Mouse (Mus musculus) kidney, postnatal 36 days (tissue): ENCODE data around the gene Rgs16.

ENCODE experiments used
- DNase-seq, 2 experiments: peaks; one replicate each; pipeline ENCODE4 v3.0.0; 2021 to 2022; ENCODE audit warnings: mixed read lengths in 2 of 2

The Rgs16 gene

DNA sequence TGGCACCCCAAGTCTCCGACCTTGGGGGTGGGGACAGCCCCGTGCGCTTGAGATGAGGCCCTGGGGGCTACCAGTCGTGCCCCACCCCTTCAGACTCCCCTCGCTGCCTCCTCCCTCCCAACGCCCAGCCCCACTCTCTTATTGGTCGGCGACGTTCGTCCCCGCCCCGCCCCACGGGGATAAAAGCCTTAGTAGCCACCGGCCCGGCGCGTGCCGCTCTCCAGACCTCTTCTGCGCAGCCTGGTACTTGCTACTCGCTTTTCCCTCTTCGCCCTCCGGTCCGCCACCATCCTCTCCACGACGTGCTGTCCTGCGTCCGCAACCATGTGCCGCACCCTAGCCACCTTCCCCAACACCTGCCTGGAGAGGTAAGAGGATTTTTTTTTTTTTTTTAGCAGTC, at the start of gene Rgs16:
Gene Rgs16, plus strand, starts transcription at position 205 of the 400 bp plus-strand sequence.
- DNase-seq: peak; percentile 79 to 85

GRCm38 (mm10) chr1:153692526-153692925, 47.6 kb upstream of the Rgs16 start:
- DNase-seq: no peak

- no peak for DNase-seq
Observed at GRCm38 (mm10) chr1:153694372-153695120, 45.6 kb upstream of the Rgs16 start.

- no peak for DNase-seq
Observed at GRCm38 (mm10) chr1:153695398-153695797, 44.8 kb upstream of the Rgs16 start.

DNA sequence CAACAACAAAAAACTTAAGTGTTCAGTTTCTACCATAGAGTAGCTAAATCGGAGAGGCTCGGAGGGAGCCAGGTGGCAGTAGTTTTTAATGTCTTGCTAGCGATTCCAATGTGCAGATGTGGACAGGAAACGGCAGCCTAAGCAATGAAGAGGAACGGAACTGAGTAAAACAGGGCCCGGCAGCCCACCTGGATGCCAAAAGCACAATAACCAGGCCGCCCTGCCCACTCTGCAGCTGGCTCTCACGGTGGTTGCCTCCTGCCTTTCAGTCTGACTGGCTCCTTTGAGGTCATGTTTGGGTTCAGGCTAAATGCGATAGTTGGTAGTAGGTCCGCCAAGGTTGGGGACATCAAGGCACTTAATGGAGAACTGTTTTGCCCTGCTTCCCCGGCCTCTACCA, 44.1 kb upstream of the Rgs16 start:
- no peak for DNase-seq

GRCm38 (mm10) chr1:153696541-153696940, 43.6 kb upstream of the Rgs16 start:
- DNase-seq: no peak

DNA sequence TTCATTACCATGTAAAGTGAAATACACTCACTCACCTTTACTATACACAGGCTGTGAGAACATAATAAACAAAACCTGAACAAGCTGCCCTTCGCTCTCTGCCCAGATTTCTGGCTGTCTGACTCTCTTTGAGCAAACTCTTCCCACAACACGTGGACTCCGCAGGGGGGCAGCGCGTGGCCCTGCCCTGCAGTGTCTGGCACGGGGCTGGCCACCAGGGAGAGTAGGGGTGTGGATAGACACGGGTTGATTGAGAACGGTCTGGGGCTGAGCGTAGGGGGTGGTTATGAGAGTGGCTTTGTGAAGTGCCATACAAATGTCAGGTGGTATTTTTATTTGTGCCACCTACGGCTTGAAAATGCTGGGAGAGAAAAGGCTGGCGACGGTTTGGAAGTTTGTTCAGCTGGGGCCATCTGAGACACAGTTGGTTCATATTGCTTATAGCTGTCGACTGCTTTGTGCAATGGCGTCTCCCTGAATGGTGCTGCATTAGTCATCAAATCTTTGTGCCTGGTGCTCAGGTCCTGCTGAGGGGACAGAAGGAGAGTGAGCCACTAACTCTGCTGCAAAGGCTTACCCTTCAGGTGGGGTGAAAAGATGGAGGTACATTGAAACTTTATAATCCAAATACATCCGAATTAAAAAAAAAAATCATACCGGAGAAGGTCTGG, 42.4 kb upstream of the Rgs16 start:
- DNase-seq: peak in 1 of 2 experiments; percentile 12

GRCm38 (mm10) chr1:153698311-153699084, 41.7 kb upstream of the Rgs16 start:
- peak in 1 of 2 experiments; percentile 9 for DNase-seq

- DNase-seq: no peak
Observed at GRCm38 (mm10) chr1:153700448-153701063, 39.6 kb upstream of the Rgs16 start.

- DNase-seq: no peak
Observed at GRCm38 (mm10) chr1:153701461-153701860, 38.7 kb upstream of the Rgs16 start.

GRCm38 (mm10) chr1:153702166-153702852, 37.8 kb upstream of the Rgs16 start:
- no peak for DNase-seq

GRCm38 (mm10) chr1:153702853-153703410, 37.2 kb upstream of the Rgs16 start:
- no peak for DNase-seq

DNA sequence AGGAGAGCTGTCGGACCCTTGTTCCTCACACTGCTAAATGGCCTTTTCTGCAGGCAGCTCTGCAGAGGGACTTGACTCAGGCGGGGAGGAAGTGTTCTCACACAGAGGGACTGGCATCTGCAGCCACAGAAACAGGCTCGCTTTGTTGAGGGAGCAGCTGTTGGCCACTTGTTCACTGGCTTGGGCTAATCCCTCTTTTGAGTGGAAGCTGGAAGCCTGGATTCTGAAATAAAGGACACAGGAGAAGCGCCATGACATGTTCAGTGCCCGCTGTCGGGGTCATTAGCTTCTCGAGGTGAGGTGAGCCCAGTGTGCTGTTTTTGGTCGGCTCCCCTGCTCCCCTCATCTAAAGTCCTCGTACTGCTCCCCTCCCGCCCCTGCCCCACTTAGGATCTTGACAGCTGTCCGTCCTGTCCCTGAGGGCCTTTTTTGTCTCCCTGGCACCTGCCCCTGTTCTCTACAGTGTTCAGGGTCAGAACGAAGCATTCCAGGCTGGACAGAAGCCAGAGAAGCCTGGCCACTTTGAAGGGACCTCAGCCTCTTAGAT, 36.6 kb upstream of the Rgs16 start:
- DNase-seq: no peak

DNA sequence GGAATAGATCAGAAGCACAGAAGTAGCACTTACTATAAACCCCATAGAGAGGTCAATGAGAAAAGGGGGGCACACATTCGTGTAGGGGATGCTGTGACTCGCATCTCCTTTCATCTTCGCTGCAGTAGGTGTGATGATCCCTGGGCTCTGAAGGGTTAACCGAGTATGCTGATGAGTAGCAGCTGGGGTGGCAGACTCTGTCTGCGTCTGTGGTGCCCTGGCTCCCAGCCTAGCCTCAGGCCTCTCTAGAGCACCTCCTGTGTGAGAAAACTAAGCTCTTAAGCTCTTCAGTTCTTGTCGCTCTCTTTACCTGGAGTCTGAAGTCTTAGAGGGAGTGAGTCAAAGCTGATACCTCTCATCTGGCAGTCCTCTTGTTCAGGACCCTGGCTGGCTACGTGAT, 36.0 kb upstream of the Rgs16 start:
- no peak for DNase-seq

- DNase-seq: no peak
Observed at GRCm38 (mm10) chr1:153704996-153705395, 35.2 kb upstream of the Rgs16 start.

- DNase-seq: no peak
Observed at GRCm38 (mm10) chr1:153708626-153709025, 31.5 kb upstream of the Rgs16 start.

DNA sequence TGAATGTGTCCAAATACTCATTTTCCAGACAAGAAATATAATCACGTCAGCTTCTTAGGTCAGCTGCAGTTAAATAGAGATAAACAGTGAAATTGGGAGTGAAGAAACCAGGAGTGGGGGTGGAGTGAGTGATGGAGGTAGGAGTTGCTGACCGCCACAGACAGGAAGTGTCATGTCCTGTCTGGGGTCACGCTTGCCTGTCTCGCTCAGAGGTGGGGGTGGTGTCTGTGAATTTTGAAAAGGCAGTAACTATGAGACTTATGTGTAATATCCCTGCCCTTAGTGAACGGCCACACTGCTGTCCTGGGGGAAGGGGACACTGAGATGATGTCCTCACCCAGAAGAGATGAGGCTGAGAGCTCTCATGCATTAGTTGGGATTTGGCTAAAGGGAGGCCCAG, 30.7 kb upstream of the Rgs16 start:
- no peak for DNase-seq

- DNase-seq: no peak
Observed at GRCm38 (mm10) chr1:153711544-153712262, 28.4 kb upstream of the Rgs16 start.

DNA sequence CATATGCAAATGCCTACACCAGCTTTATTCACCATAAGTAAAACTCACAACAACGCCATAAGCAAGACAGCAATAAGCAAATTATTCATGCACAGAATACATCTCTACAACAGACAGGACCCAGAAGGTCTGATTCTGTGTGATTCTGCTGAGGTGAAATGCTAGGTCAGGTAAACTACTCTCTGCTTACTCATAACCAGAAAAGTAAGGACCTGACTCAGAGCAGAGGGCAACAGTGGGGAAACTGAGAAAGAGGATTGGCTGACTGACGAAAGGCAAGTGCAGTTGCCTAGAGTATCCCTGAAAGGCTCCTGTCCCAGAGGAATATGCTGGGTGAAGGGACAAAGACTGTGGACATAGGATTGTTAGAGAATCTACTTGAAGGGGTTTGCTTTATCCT, 27.5 kb upstream of the Rgs16 start:
- no peak for DNase-seq

- no peak for DNase-seq
Observed at GRCm38 (mm10) chr1:153717990-153718389, 22.2 kb upstream of the Rgs16 start.

DNA sequence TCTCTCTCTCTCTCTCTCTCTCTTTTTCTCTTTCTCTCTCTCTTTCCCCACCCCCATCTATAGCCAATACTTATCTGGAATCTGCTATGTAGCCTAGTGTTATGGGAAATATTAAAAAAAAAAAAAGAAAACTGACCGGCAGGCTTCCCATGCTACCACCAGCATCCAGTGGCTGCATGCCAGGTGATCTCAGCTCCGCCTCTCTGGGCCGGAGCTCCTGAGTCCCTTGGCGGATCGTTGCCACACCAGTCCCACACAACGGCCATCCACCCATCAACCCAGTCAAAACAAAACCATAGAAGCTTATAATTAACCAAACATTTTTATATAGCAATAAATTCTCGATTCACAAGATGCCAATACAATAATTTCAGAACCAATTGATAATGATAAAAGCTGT, 19.2 kb upstream of the Rgs16 start:
- DNase-seq: no peak
